Mouse (Mus musculus): ENCODE measurements around the gene Tagln2.

DNA sequence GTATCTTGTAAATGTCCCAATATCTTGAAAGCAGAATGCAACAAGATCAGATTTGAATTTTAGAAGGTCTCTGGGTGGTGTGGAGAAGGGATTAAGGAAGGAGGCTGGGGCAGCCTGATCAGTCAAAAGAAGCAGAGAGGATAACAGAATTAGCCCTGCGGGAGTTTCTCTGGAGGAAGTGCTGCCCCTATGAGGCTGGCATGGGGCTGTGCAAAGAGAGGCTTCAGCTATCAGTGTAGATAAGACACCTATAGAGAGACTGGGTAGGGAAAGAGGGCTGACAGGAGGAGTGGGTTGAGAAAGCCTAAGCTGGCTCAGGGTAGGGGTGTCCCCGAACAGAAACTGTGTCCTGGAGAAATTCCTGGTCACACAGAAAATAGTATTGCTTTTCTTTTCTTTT, 49.6 kb upstream of the Tagln2 start:
- TF ChIP-seq CTCF (IDR thresholded peaks at IDR 0.05; ENCODE audit: low read depth, low read length) (no peak), GATA1 (IDR thresholded peaks at IDR 0.05; ENCODE audit: borderline replicate concordance, low read length) (no peak), TAL1 (conservative IDR thresholded peaks at IDR 0.05; ENCODE audit: low read depth, low read length) (no peak), POLR2AphosphoS5 (IDR thresholded peaks at IDR 0.05; ENCODE audit: insufficient replicate concordance, low read depth, low read length) (no peak), GATA2 (IDR thresholded peaks at IDR 0.05; ENCODE audit: borderline replicate concordance, low read depth, low read length) (no peak)

All from G1E (cell line).